ENCODE assay signal across 8 mouse cellular contexts in the genomic region with DNA sequence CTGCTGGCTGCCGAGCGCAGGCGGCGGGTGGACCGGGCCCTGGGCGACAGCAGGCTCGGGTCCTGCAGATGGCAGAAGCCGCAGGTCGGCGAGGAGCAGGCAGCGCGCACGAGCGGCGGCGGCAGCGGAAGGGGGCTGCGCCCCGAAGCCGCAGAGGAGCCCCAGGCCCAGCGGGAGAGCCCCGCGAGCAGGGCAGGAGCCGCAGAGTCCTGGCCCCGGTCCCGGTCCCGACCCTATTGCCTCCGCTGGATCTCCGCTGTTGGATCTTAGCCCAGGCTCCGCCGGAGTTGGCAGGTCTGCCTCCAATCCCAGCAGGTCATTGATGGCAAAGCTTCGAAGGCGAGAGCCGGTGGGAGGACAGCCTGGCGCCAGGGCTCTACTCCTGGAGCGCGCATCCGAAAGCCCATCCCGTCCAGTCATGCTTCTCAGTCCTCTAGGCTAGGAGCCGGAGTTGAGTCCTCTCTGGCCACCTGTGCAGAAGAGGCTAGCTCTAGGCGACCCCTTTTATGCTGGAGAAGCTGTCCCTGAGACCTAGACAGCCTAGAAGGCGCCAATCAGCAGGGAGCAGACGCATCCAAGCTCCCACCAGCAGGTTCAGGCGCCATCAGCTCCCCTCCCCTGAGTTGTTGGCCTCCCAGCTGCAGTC. TPM values are rescaled to one million over a fixed set of nuclear protein-coding genes. Genes with fewer than 3 reads are reported as not detected.
DNase-seq lines count a peak whose midpoint lies in the region; ATAC-seq and TF ChIP-seq lines count a peak whose summit lies in the region.

No protein-coding gene starts in this region.

- H3K4me2 ChIP-seq in lung, embryonic 14.5 days: peak overlapping the region; percentile 60
- H3K4me2 ChIP-seq in forebrain, embryonic 12.5 days: peak overlapping the region; percentile 69
- H3K4me2 ChIP-seq in hindbrain, embryonic 12.5 days (replicated peaks): peak overlapping the region; percentile 65
- H3K4me2 ChIP-seq in neural tube, embryonic 13.5 days: peak overlapping the region; percentile 73

- no peak for TF ChIP-seq CTCF in lung, embryonic 14.5 days (IDR thresholded peaks at IDR 0.05; ENCODE audit: low read depth)

- peak overlapping the region; percentile 33 for H3K4me3 ChIP-seq in lung, embryonic 14.5 days (ENCODE audit: low read depth, low read length)
- H3K4me3 ChIP-seq in brown adipose tissue, adult 24 weeks (ENCODE audit: insufficient read depth, low read depth, low read length): peak overlapping the region; percentile 34
- peak overlapping the region; percentile 40 for H3K4me3 ChIP-seq in forebrain, embryonic 12.5 days (replicated peaks)
- peak overlapping the region; percentile 40 for H3K4me3 ChIP-seq in hindbrain, embryonic 12.5 days
- H3K4me3 ChIP-seq in neural tube, embryonic 13.5 days: peak overlapping the region; percentile 43

- H3K9ac ChIP-seq in lung, embryonic 14.5 days: peak overlapping the region; percentile 25; the same call in 1 of the 2 replicates
- peak overlapping the region; percentile 21; the same call in 1 of the 2 replicates for H3K9ac ChIP-seq in forebrain, embryonic 12.5 days
- H3K9ac ChIP-seq in hindbrain, embryonic 12.5 days: peak overlapping the region; percentile 50
- peak overlapping the region; percentile 60 for H3K9ac ChIP-seq in neural tube, embryonic 13.5 days

- no peaks in the 10 kb centered on the region for H3K9me3 ChIP-seq in lung, embryonic 14.5 days (ENCODE audit: low read depth, low read length)
- no peaks in the 10 kb centered on the region for H3K9me3 ChIP-seq in forebrain, embryonic 12.5 days
- no peaks in the 10 kb centered on the region for H3K9me3 ChIP-seq in hindbrain, embryonic 12.5 days (replicated peaks)
- no peaks in the 10 kb centered on the region for H3K9me3 ChIP-seq in neural tube, embryonic 13.5 days

- H3K36me3 ChIP-seq in lung, embryonic 14.5 days (ENCODE audit: insufficient read depth): no peaks in the 10 kb centered on the region
- no peaks in the 10 kb centered on the region for H3K36me3 ChIP-seq in forebrain, embryonic 12.5 days (replicated peaks)
- no peaks in the 10 kb centered on the region for H3K36me3 ChIP-seq in hindbrain, embryonic 12.5 days
- H3K36me3 ChIP-seq in neural tube, embryonic 13.5 days: no peaks in the 10 kb centered on the region

- no peak overlapping the region for H3K27ac ChIP-seq in lung, embryonic 14.5 days (ENCODE audit: low read depth)
- H3K27ac ChIP-seq in brown adipose tissue, adult 24 weeks (replicated peaks; ENCODE audit: low read depth, low read length): no peak overlapping the region
- H3K27ac ChIP-seq in forebrain, embryonic 12.5 days: no peak overlapping the region
- H3K27ac ChIP-seq in hindbrain, embryonic 12.5 days: no peak overlapping the region
- no peak overlapping the region for H3K27ac ChIP-seq in neural tube, embryonic 13.5 days (replicated peaks)

- DNase-seq in lung, embryonic 14.5 days: peak; percentile 34
- no peak for DNase-seq in lung, postnatal 14 days
- peak; percentile 62 to 78 for DNase-seq in layer of hippocampus, postnatal 14 days (ENCODE audit: low spot score in 2 of 2)
- no peak for DNase-seq in T-cell, adult 2 months (ENCODE audit: low spot score)

- under 1% methylated on average over 44 of the region's 44 CpGs for WGBS in lung, embryonic 14.5 days
- WGBS in forebrain, embryonic 12.5 days: under 1% methylated on average over 44 of the region's 44 CpGs
- 2% methylated on average over 44 of the region's 44 CpGs for WGBS in hindbrain, embryonic 12.5 days
- WGBS in neural tube, embryonic 13.5 days: 2% methylated on average over 44 of the region's 44 CpGs

- ATAC-seq in lung, embryonic 14.5 days (ENCODE audit: insufficient read depth): peak; percentile 46
- peak; percentile 54; the same call in 1 of the 2 replicates for ATAC-seq in forebrain, embryonic 12.5 days (ENCODE audit: low FRiP score)
- peak; percentile 73 for ATAC-seq in hindbrain, embryonic 12.5 days (ENCODE audit: low FRiP score)
- ATAC-seq in neural tube, embryonic 13.5 days (ENCODE audit: low read depth): peak; percentile 88

- H3K4me1 ChIP-seq in lung, embryonic 14.5 days (ENCODE audit: insufficient read depth): no peaks in the 10 kb centered on the region
- no peaks in the 10 kb centered on the region for H3K4me1 ChIP-seq in brown adipose tissue, adult 24 weeks (ENCODE audit: control insufficient read depth, insufficient read depth, insufficient read length, low read length)
- H3K4me1 ChIP-seq in forebrain, embryonic 12.5 days: peaks cover 20% of the 10 kb centered on the region
- peaks cover 14% of the 10 kb centered on the region for H3K4me1 ChIP-seq in hindbrain, embryonic 12.5 days
- H3K4me1 ChIP-seq in neural tube, embryonic 13.5 days (replicated peaks): peaks cover 12% of the 10 kb centered on the region

- peaks cover 58% of the 10 kb centered on the region for H3K27me3 ChIP-seq in lung, embryonic 14.5 days (ENCODE audit: insufficient read depth, low read length)
- H3K27me3 ChIP-seq in forebrain, embryonic 12.5 days: peaks cover 81% of the 10 kb centered on the region
- H3K27me3 ChIP-seq in hindbrain, embryonic 12.5 days: peaks cover 90% of the 10 kb centered on the region
- peaks cover 92% of the 10 kb centered on the region for H3K27me3 ChIP-seq in neural tube, embryonic 13.5 days

RNA-seq across cellular contexts. Expression of a gene that starts 0.5 kb away (rescaled TPM):
- not detected in 2 replicates for polyA plus RNA-seq in lung, embryonic 14.5 days (2014; fragmentation: Nextera tagmentation; extraction: Ambion mirVana)
- polyA plus RNA-seq in brown adipose tissue, adult 24 weeks (2012; ENCODE audit: insufficient read depth, insufficient read length, missing spikeins): not detected in 2 replicates
- 0.06 and 0.11 TPM in 2 replicates for polyA plus RNA-seq in forebrain, embryonic 12.5 days (2016; fragmentation: Nextera tagmentation; extraction: Ambion mirVana)
- 1.0 and 1.3 TPM in 2 replicates for polyA plus RNA-seq in hindbrain, embryonic 12.5 days (2016; fragmentation: Nextera tagmentation; extraction: Ambion mirVana)
- total RNA-seq in layer of hippocampus, postnatal 14 days (2021): under 1 TPM; 0.09 to 0.10 TPM
- polyA plus RNA-seq in neural tube, embryonic 13.5 days (2015; fragmentation: Nextera tagmentation; extraction: Ambion mirVana): 0.13 and 0.15 TPM in 2 replicates

RNA-seq across cellular contexts. Expression of a gene that starts 20.4 kb away (rescaled TPM):
- polyA plus RNA-seq in lung, embryonic 14.5 days (2014; fragmentation: Nextera tagmentation; extraction: Ambion mirVana): 5.3 and 5.9 TPM in 2 replicates
- polyA plus RNA-seq in brown adipose tissue, adult 24 weeks (2012; ENCODE audit: insufficient read depth, insufficient read length, missing spikeins): 95.0 and 102 TPM in 2 replicates
- polyA plus RNA-seq in forebrain, embryonic 12.5 days (2016; fragmentation: Nextera tagmentation; extraction: Ambion mirVana): 43.4 and 54.8 TPM in 2 replicates
- 28.4 and 32.6 TPM in 2 replicates for polyA plus RNA-seq in hindbrain, embryonic 12.5 days (2016; fragmentation: Nextera tagmentation; extraction: Ambion mirVana)
- 10 to 100 TPM; 20.5 to 21.0 TPM for total RNA-seq in layer of hippocampus, postnatal 14 days (2021)
- 17.7 and 18.4 TPM in 2 replicates for polyA plus RNA-seq in neural tube, embryonic 13.5 days (2015; fragmentation: Nextera tagmentation; extraction: Ambion mirVana)

Comparison
In these comparisons a context has a peak if more than half of its experiments do, and no peak if none do; other contexts are left out.
1. DNase-seq: peak in lung, embryonic 14.5 days (single experiment) and layer of hippocampus, postnatal 14 days (2 of 2); none in lung, postnatal 14 days (single experiment) and T-cell, adult 2 months (single experiment).
2. Peak in every context shown above with its lines, with median percentiles within 50 percentile points of each other: ATAC-seq, H3K4me2 ChIP-seq, H3K4me3 ChIP-seq and H3K9ac ChIP-seq.